Mouse (Mus musculus) CD4-positive naive resting alpha-beta T cell, adult 76 days (primary cell): ENCODE results near the gene Bsph2. TPM values are rescaled to one million over a fixed set of nuclear protein-coding genes. Genes with fewer than 3 reads are reported as not detected.

Experiments
- total RNA-seq: library from RNA; stranded (reverse); gene quantifications from one replicate; pipeline ENCODE4 v1.2.4, GENCODE M21; 2023

The Bsph2 gene
- total RNA-seq = not detected

DNA sequence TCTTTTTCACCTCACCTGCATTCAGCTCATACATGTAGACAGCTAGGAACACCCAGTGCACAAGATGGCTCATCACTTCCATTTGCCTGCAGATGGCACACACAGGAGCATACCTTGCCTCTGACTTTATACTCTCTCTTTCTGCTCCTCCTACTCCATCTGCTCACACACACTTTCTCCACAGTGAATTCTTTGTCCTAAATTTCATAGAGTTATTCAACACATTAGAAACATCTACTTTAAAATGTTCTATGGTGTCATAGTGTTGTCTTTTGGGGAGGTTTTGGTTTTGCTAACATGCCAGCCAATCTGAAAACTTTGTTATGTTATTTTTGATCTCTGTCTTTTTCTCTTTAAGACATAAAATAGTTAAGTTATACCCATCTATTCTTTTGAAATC lies at the start of gene Bsph2:
Bsph2 (minus strand) TSS at position 101 of the 400 bp plus-strand sequence.

Other genes with a start within 250 kb of the Bsph2 start
- gene Pla2g4c, start 246.4 kb downstream of the Bsph2 start, total RNA-seq = 0.18 TPM
- gene Cabp5, start 172.9 kb downstream of the Bsph2 start, total RNA-seq = not detected
- gene Bsph1, start 120.2 kb downstream of the Bsph2 start, total RNA-seq = not detected
- gene Sult2a5, start 52.9 kb upstream of the Bsph2 start, total RNA-seq = not detected
- gene Sult2a2, start 162.4 kb upstream of the Bsph2 start, total RNA-seq = not detected